Comparison of ENCODE assay signal across 8 mouse cellular contexts in genomic region chr16:17124119-17124870, GRCm38 (mm10). TPM values are rescaled to one million over a fixed set of nuclear protein-coding genes. Genes with fewer than 3 reads are reported as not detected.
DNase-seq lines count a peak whose midpoint lies in the region; ATAC-seq and TF ChIP-seq lines count a peak whose summit lies in the region.

No protein-coding gene starts in this region.

- H3K27ac ChIP-seq in testis, adult 2 months (ENCODE audit: control insufficient read depth, insufficient read depth, low read depth, low read length): no peak overlapping the region
- peak overlapping the region; percentile 93 for H3K27ac ChIP-seq in forebrain, embryonic 10.5 days
- peak overlapping the region; percentile 55 for H3K27ac ChIP-seq in liver, embryonic 12.5 days
- 0 out of 2 replicates have a peak overlapping the region, but pooled peaks have one; percentile 8 for H3K27ac ChIP-seq in stomach, embryonic 15.5 days
- H3K27ac ChIP-seq in heart, adult 2 months: no peak overlapping the region

- intact Hi-C loops in heart, adult 2 months (cut with DNase I): no loop called here

- peak overlapping the region; percentile 66 for H3K9ac ChIP-seq in liver, embryonic 12.5 days
- peak overlapping the region; percentile 33; the same call in 1 of the 2 replicates for H3K9ac ChIP-seq in stomach, embryonic 15.5 days
- H3K9ac ChIP-seq in heart, adult 2 months (ENCODE audit: low read depth, low read length): no peak overlapping the region

- no peaks in the 10 kb centered on the region for H3K36me3 ChIP-seq in testis, adult 2 months (ENCODE audit: control insufficient read depth, insufficient read depth, low read length)
- peaks cover 44% of the 10 kb centered on the region for H3K36me3 ChIP-seq in forebrain, embryonic 10.5 days (replicated peaks)
- H3K36me3 ChIP-seq in liver, embryonic 12.5 days: peaks cover 40% of the 10 kb centered on the region
- H3K36me3 ChIP-seq in stomach, embryonic 15.5 days: peaks cover 8% of the 10 kb centered on the region
- H3K36me3 ChIP-seq in heart, adult 2 months (ENCODE audit: control insufficient read depth, insufficient read depth, low read length): no peaks in the 10 kb centered on the region

- ATAC-seq in liver, embryonic 12.5 days: peak; percentile 7
- no peak for ATAC-seq in stomach, embryonic 15.5 days (ENCODE audit: insufficient read depth, low FRiP score, low read depth)

- H3K27me3 ChIP-seq in testis, adult 2 months (ENCODE audit: control insufficient read depth, insufficient read depth, low read length): no peaks in the 10 kb centered on the region
- no peaks in the 10 kb centered on the region for H3K27me3 ChIP-seq in forebrain, embryonic 10.5 days (ENCODE audit: poor library complexity, severe bottlenecking)
- H3K27me3 ChIP-seq in liver, embryonic 12.5 days (replicated peaks): no peaks in the 10 kb centered on the region
- H3K27me3 ChIP-seq in stomach, embryonic 15.5 days (replicated peaks): no peaks in the 10 kb centered on the region
- H3K27me3 ChIP-seq in heart, adult 2 months (ENCODE audit: control insufficient read depth, insufficient read depth, low read length): no peaks in the 10 kb centered on the region

- H3K4me3 ChIP-seq in testis, adult 2 months (ENCODE audit: control insufficient read depth, low read depth, low read length): peak overlapping the region; percentile 71
- peak overlapping the region; percentile 73 for H3K4me3 ChIP-seq in forebrain, embryonic 10.5 days
- H3K4me3 ChIP-seq in liver, embryonic 12.5 days: peak overlapping the region; percentile 63
- H3K4me3 ChIP-seq in stomach, embryonic 15.5 days (replicated peaks): peak overlapping the region; percentile 52
- H3K4me3 ChIP-seq in heart, adult 2 months: no peak overlapping the region

- TF ChIP-seq CTCF in testis, adult 2 months (IDR thresholded peaks at IDR 0.05; ENCODE audit: control insufficient read depth, insufficient read depth, insufficient replicate concordance, low read depth, low read length): no peak
- TF ChIP-seq CTCF in heart, adult 2 months (IDR thresholded peaks at IDR 0.05): no peak

- H3K9me3 ChIP-seq in forebrain, embryonic 10.5 days: no peaks in the 10 kb centered on the region
- no peaks in the 10 kb centered on the region for H3K9me3 ChIP-seq in liver, embryonic 12.5 days (replicated peaks)
- no peaks in the 10 kb centered on the region for H3K9me3 ChIP-seq in stomach, embryonic 15.5 days

- no peaks in the 10 kb centered on the region for H3K79me2 ChIP-seq in heart, adult 2 months (replicated peaks; ENCODE audit: control insufficient read depth, insufficient read depth, low read length)

- H3K4me2 ChIP-seq in liver, embryonic 12.5 days: peak overlapping the region; percentile 83
- peak overlapping the region; percentile 77 for H3K4me2 ChIP-seq in stomach, embryonic 15.5 days

- under 1% methylated on average over 22 of the region's 22 CpGs for WGBS in forebrain, embryonic 10.5 days
- WGBS in liver, embryonic 12.5 days (ENCODE audit: insufficient replicate concordance): 7% methylated on average over 22 of the region's 22 CpGs
- 5% methylated on average over 22 of the region's 22 CpGs for WGBS in stomach, embryonic 15.5 days
- 33% methylated on average over 22 of the region's 22 CpGs for WGBS in heart, adult 2 months

- no peak for DNase-seq in testis, postnatal 10 days (ENCODE audit: low spot score)
- peak; percentile 84 for DNase-seq in forebrain, embryonic 10.5 days (ENCODE audit: extremely low spot score, low spot score)
- DNase-seq in cerebellum, adult 8-10 months: no peak
- DNase-seq in right cerebral cortex, adult 2 months (ENCODE audit: low spot score in 2 of 2): no peak
- no peak for DNase-seq in heart, adult 2 months

- TF ChIP-seq EP300 in heart, adult 2 months (IDR thresholded peaks at IDR 0.05; ENCODE audit: insufficient read depth, low read depth, low read length): no peak

- TF ChIP-seq POLR2A in testis, adult 2 months (IDR thresholded peaks at IDR 0.05; ENCODE audit: control insufficient read depth, low read depth, low read length): no peak
- no peak for TF ChIP-seq POLR2A in heart, adult 2 months (IDR thresholded peaks at IDR 0.05; ENCODE audit: insufficient read depth, low read depth, low read length)

- H3K4me1 ChIP-seq in testis, adult 2 months (ENCODE audit: control insufficient read depth, insufficient read depth, low read length): peaks cover 12% of the 10 kb centered on the region
- H3K4me1 ChIP-seq in forebrain, embryonic 10.5 days: peaks cover 43% of the 10 kb centered on the region
- peaks cover 25% of the 10 kb centered on the region for H3K4me1 ChIP-seq in liver, embryonic 12.5 days
- H3K4me1 ChIP-seq in stomach, embryonic 15.5 days: peaks cover 16% of the 10 kb centered on the region
- H3K4me1 ChIP-seq in heart, adult 2 months (ENCODE audit: control insufficient read depth, insufficient read depth, low read length): no peaks in the 10 kb centered on the region; the same call in 1 of the 2 replicates

RNA-seq across cellular contexts. Expression of gene 2610318N02Rik, which starts 0.7 kb away (rescaled TPM):
- polyA plus RNA-seq in testis, adult 2 months (2012; rRNA removed): 3,527 and 3,682 TPM in 2 replicates
- 153 and 164 TPM in 2 replicates for polyA plus RNA-seq in forebrain, embryonic 10.5 days (2016; fragmentation: Nextera tagmentation; extraction: Ambion mirVana)
- 31.9 and 33.4 TPM in 2 replicates for polyA plus RNA-seq in liver, embryonic 12.5 days (2016; fragmentation: Nextera tagmentation; extraction: Ambion mirVana)
- polyA plus RNA-seq in stomach, embryonic 15.5 days (2015; fragmentation: Nextera tagmentation; extraction: Ambion mirVana): 23.5 and 34.5 TPM in 2 replicates
- total RNA-seq in heart, adult 2 months (2021): not detected
- polyA plus RNA-seq in heart, adult 2 months (2012; rRNA removed): 1.1 and 1.3 TPM in 2 replicates

RNA-seq across cellular contexts. Expression of gene Sdf2l1, which starts 7.9 kb away (rescaled TPM):
- polyA plus RNA-seq in testis, adult 2 months (2012; rRNA removed): 77.4 and 82.4 TPM in 2 replicates
- polyA plus RNA-seq in forebrain, embryonic 10.5 days (2016; fragmentation: Nextera tagmentation; extraction: Ambion mirVana): 110 and 118 TPM in 2 replicates
- polyA plus RNA-seq in liver, embryonic 12.5 days (2016; fragmentation: Nextera tagmentation; extraction: Ambion mirVana): 82.4 and 91.1 TPM in 2 replicates
- 156 and 180 TPM in 2 replicates for polyA plus RNA-seq in stomach, embryonic 15.5 days (2015; fragmentation: Nextera tagmentation; extraction: Ambion mirVana)
- total RNA-seq in heart, adult 2 months (2021): 10 to 100 TPM; 19.1 to 22.5 TPM
- 8.9 and 11.6 TPM in 2 replicates for polyA plus RNA-seq in heart, adult 2 months (2012; rRNA removed)

RNA-seq across cellular contexts. Expression of gene Ppil2, which starts 13.2 kb away (rescaled TPM):
- 75.3 and 88.8 TPM in 2 replicates for polyA plus RNA-seq in testis, adult 2 months (2012; rRNA removed)
- polyA plus RNA-seq in forebrain, embryonic 10.5 days (2016; fragmentation: Nextera tagmentation; extraction: Ambion mirVana): 138 and 155 TPM in 2 replicates
- polyA plus RNA-seq in liver, embryonic 12.5 days (2016; fragmentation: Nextera tagmentation; extraction: Ambion mirVana): 72.7 and 77.5 TPM in 2 replicates
- 118 and 131 TPM in 2 replicates for polyA plus RNA-seq in stomach, embryonic 15.5 days (2015; fragmentation: Nextera tagmentation; extraction: Ambion mirVana)
- total RNA-seq in heart, adult 2 months (2021): 10 to 100 TPM; 33.1 to 39.1 TPM
- polyA plus RNA-seq in heart, adult 2 months (2012; rRNA removed): 49.3 and 77.6 TPM in 2 replicates

RNA-seq across cellular contexts. Expression of gene Ydjc, which starts 20.1 kb away (rescaled TPM):
- polyA plus RNA-seq in testis, adult 2 months (2012; rRNA removed): 51.5 and 58.7 TPM in 2 replicates
- 5.8 and 6.9 TPM in 2 replicates for polyA plus RNA-seq in forebrain, embryonic 10.5 days (2016; fragmentation: Nextera tagmentation; extraction: Ambion mirVana)
- 18.5 and 18.8 TPM in 2 replicates for polyA plus RNA-seq in liver, embryonic 12.5 days (2016; fragmentation: Nextera tagmentation; extraction: Ambion mirVana)
- 20.2 and 22.4 TPM in 2 replicates for polyA plus RNA-seq in stomach, embryonic 15.5 days (2015; fragmentation: Nextera tagmentation; extraction: Ambion mirVana)
- total RNA-seq in heart, adult 2 months (2021): 1 to 10 TPM; 2.4 to 2.5 TPM
- 1.9 and 3.3 TPM in 2 replicates for polyA plus RNA-seq in heart, adult 2 months (2012; rRNA removed)

RNA-seq across cellular contexts. Expression of gene Ccdc116, which starts 22.7 kb away (rescaled TPM):
- polyA plus RNA-seq in testis, adult 2 months (2012; rRNA removed): 276 and 291 TPM in 2 replicates
- 0.32 and 0.48 TPM in 2 replicates for polyA plus RNA-seq in forebrain, embryonic 10.5 days (2016; fragmentation: Nextera tagmentation; extraction: Ambion mirVana)
- polyA plus RNA-seq in liver, embryonic 12.5 days (2016; fragmentation: Nextera tagmentation; extraction: Ambion mirVana): 0.80 and 1.3 TPM in 2 replicates
- 1.5 and 1.9 TPM in 2 replicates for polyA plus RNA-seq in stomach, embryonic 15.5 days (2015; fragmentation: Nextera tagmentation; extraction: Ambion mirVana)
- total RNA-seq in heart, adult 2 months (2021): under 1 TPM in 1 of 2 experiments, not detected in 1; 0.14 TPM
- 0.35 TPM in 2 replicates for polyA plus RNA-seq in heart, adult 2 months (2012; rRNA removed)

Comparison
In these comparisons a context has a peak if more than half of its experiments do, and no peak if none do; other contexts are left out.
1. H3K27ac ChIP-seq: peak in forebrain, embryonic 10.5 days (single experiment), liver, embryonic 12.5 days (single experiment) and stomach, embryonic 15.5 days (single experiment); none in testis, adult 2 months (single experiment) and heart, adult 2 months (single experiment).
2. RNA of gene 2610318N02Rik, which starts 0.7 kb away (polyA plus RNA-seq): 3,527 to 3,682 TPM in testis, adult 2 months; 153 to 164 TPM in forebrain, embryonic 10.5 days, 31.9 to 33.4 TPM in liver, embryonic 12.5 days, 23.5 to 34.5 TPM in stomach, embryonic 15.5 days and 1.1 to 1.3 TPM in heart, adult 2 months; every median in the first group is over 10 times any median in the second.